Mouse (Mus musculus): Measurements from ENCODE around the gene Zfp281. TPM values are rescaled to one million over a fixed set of nuclear protein-coding genes. Genes with fewer than 3 reads are reported as not detected.

Zfp281 gene
- total RNA-seq, 1 experiment from 2014 or later, result 22.3 TPM

GRCm38 (mm10) chr1:136658456-136659227, 33.9 kb downstream of the Zfp281 start:
- DNase-seq, result no peak

GRCm38 (mm10) chr1:136659337-136659736, 34.6 kb downstream of the Zfp281 start:
- no peak for DNase-seq

GRCm38 (mm10) chr1:136659917-136660316, 35.2 kb downstream of the Zfp281 start:
- DNase-seq, result no peak

- DNase-seq, result no peak
Observed at GRCm38 (mm10) chr1:136661511-136661910, 36.8 kb downstream of the Zfp281 start.

- no peak for DNase-seq
Observed at GRCm38 (mm10) chr1:136661939-136662563, 37.4 kb downstream of the Zfp281 start.

GRCm38 (mm10) chr1:136664921-136665582, 40.4 kb downstream of the Zfp281 start:
- no peak for DNase-seq

- DNase-seq, result no peak
Observed at GRCm38 (mm10) chr1:136666513-136666912, 41.8 kb downstream of the Zfp281 start.

GRCm38 (mm10) chr1:136669926-136670325, 45.2 kb downstream of the Zfp281 start:
- no peak for DNase-seq

- no peak for DNase-seq
Observed at GRCm38 (mm10) chr1:136670421-136670820, 45.7 kb downstream of the Zfp281 start.

GRCm38 (mm10) chr1:136671767-136672434, 47.2 kb downstream of the Zfp281 start:
- peak; percentile 35 for DNase-seq

GRCm38 (mm10) chr1:136672564-136672963, 47.9 kb downstream of the Zfp281 start:
- no peak for DNase-seq

- DNase-seq, result no peak
Observed at GRCm38 (mm10) chr1:136673293-136673692, 48.6 kb downstream of the Zfp281 start.

- peak; percentile 58 for DNase-seq
Observed at GRCm38 (mm10) chr1:136674548-136675455, 50.1 kb downstream of the Zfp281 start.

GRCm38 (mm10) chr1:136675736-136676444, 51.2 kb downstream of the Zfp281 start:
- DNase-seq, result no peak

- DNase-seq, result no peak
Observed at GRCm38 (mm10) chr1:136676445-136676755, 51.7 kb downstream of the Zfp281 start.

GRCm38 (mm10) chr1:136677847-136678325, 53.2 kb downstream of the Zfp281 start:
- no peak for DNase-seq

- no peak for DNase-seq
Observed at GRCm38 (mm10) chr1:136678836-136679235, 54.1 kb downstream of the Zfp281 start.

All from adrenal gland, postnatal 25 days (tissue).